Mouse (Mus musculus): ENCODE measurements around the gene Mansc4. TPM values are rescaled to one million over a fixed set of nuclear protein-coding genes. Genes with fewer than 3 reads are reported as not detected.

Mansc4 gene
- total RNA-seq, 2 experiments from 2014 or later: not detected

GRCm38 (mm10) chr6:147030096-147030885, 56.5 kb downstream of the Mansc4 start:
- intact Hi-C loops (cut with DNase I): no loop called here
- DNase-seq: no peak

- no peak for DNase-seq
- intact Hi-C loops (cut with DNase I): loop anchor here (5.0 kb wide), 1 partner anchor 73 kb away; no protein-coding TSS in a partner anchor
These were observed 57.2 kb downstream of the Mansc4 start for GRCm38 (mm10) chr6:147029591-147029990.

- intact Hi-C loops (cut with DNase I): loop anchor here (5.0 kb wide), 1 partner anchor 74 kb away; no protein-coding TSS in a partner anchor
These were observed 58.4 kb downstream of the Mansc4 start for GRCm38 (mm10) chr6:147028396-147028795.

More at GRCm38 (mm10) chr6:147028396-147028795, 58.4 kb downstream of the Mansc4 start:
- DNase-seq: no peak

Other genes starting within 250 kb of the Mansc4 start
- not detected for gene Smco2, start 236.9 kb downstream of the Mansc4 start, total RNA-seq (2021)
- 10 to 100 TPM; 36.7 to 37.6 TPM for gene Ppfibp1, start 198.5 kb downstream of the Mansc4 start, total RNA-seq (2021)
- gene 1700034J05Rik, start 132.6 kb downstream of the Mansc4 start, total RNA-seq (2021): not detected
- gene Rep15, start 54.4 kb downstream of the Mansc4 start, total RNA-seq (2021): under 1 TPM; 0.26 to 0.49 TPM
- gene Mrps35, start 44.3 kb downstream of the Mansc4 start, total RNA-seq (2021): 10 to 100 TPM; 40.9 to 41.0 TPM
- gene Klhl42, start 4.3 kb upstream of the Mansc4 start, total RNA-seq (2021): 1 to 10 TPM; 1.6 to 2.2 TPM
- gene Pthlh, start 177.2 kb upstream of the Mansc4 start, total RNA-seq (2021): 1 to 10 TPM; 1.2 to 1.9 TPM

Measured in gastrocnemius, postnatal 36 days (tissue).